Mouse (Mus musculus): ENCODE measurements around the gene Lrmda. TPM values are rescaled to one million over a fixed set of nuclear protein-coding genes. Genes with fewer than 3 reads are reported as not detected.

Lrmda gene
- polyA plus RNA-seq, 1 experiment from 2014 or later, result 0.20 TPM

DNA sequence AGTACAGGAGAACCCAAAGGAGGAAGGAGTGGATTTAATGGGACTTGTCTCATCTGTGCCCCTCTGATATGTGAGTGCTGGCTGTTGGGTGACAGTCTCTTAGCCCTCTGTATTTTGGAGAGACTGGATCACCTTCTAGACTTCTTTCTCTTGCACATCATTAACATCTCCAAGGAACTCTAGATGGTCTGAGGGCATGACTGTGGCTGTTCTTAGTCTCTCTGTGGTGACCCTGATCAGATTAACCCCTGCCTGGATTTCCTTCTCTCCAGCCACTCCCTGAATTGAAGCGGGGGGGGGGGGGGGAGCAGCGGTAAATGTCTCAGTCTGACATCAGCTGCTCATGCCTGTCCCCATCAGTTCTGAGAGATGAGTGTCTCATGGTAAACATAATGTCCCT is 528.8 kb downstream of the Lrmda start:
- no peak overlapping the region for H3K27ac ChIP-seq (ENCODE audit: low read depth, low read length)
- H3K9me3 ChIP-seq (ENCODE audit: control insufficient read depth, low read length), result no peaks in the 10 kb centered on the region
- 26% methylated on average over 2 of the region's 2 CpGs for WGBS
- peaks cover 13% of the 10 kb centered on the region for H3K4me1 ChIP-seq (replicated peaks; ENCODE audit: control insufficient read depth, insufficient read depth, low read length)
- H3K4me3 ChIP-seq (ENCODE audit: low read depth, low read length), result no peak overlapping the region
- ATAC-seq (ENCODE audit: low FRiP score) (no peak), DNase-seq (ENCODE audit: low spot score) (no peak)
- H3K27me3 ChIP-seq (ENCODE audit: control insufficient read depth, insufficient read depth, low read length), result no peaks in the 10 kb centered on the region
- no peak overlapping the region for H3K9ac ChIP-seq (ENCODE audit: low read depth, low read length)
- no peaks in the 10 kb centered on the region for H3K36me3 ChIP-seq (ENCODE audit: control insufficient read depth, insufficient read depth, low read length)
- no peak overlapping the region for H3K4me2 ChIP-seq (replicated peaks; ENCODE audit: low read depth, low read length)

DNA sequence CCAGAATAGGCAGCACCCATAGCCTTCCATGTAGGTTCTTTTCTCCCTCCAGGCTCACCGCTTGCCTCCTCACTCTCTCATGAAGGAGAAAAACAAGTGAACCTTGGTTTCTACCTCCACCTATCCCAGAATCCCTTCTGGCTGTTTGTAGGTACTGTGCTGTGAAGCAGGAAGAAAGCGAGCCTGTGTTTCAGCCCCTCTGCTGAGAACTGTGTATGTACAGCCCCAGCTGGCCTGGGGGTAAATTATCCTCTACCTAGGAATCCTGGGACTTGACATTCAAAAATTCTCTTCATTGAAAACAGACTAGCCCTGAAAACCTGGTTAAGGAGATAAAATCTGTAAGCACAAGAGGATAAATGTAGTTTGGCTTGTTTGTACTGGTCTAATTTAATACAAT is 529.7 kb downstream of the Lrmda start:
- no peak overlapping the region for H3K27ac ChIP-seq (ENCODE audit: low read depth, low read length)
- no peak overlapping the region for H3K9ac ChIP-seq (ENCODE audit: low read depth, low read length)
- WGBS, result 96% methylated on average over 2 of the region's 2 CpGs
- H3K4me3 ChIP-seq (ENCODE audit: low read depth, low read length), result no peak overlapping the region
- H3K27me3 ChIP-seq (ENCODE audit: control insufficient read depth, insufficient read depth, low read length), result no peaks in the 10 kb centered on the region
- no peak for ATAC-seq (ENCODE audit: low FRiP score)
- H3K4me1 ChIP-seq (replicated peaks; ENCODE audit: control insufficient read depth, insufficient read depth, low read length), result peaks cover 13% of the 10 kb centered on the region
- no peaks in the 10 kb centered on the region for H3K9me3 ChIP-seq (ENCODE audit: control insufficient read depth, low read length)
- no peaks in the 10 kb centered on the region for H3K36me3 ChIP-seq (ENCODE audit: control insufficient read depth, insufficient read depth, low read length)
- no peak for DNase-seq (ENCODE audit: low spot score)
- H3K4me2 ChIP-seq (replicated peaks; ENCODE audit: low read depth, low read length), result no peak overlapping the region

DNA sequence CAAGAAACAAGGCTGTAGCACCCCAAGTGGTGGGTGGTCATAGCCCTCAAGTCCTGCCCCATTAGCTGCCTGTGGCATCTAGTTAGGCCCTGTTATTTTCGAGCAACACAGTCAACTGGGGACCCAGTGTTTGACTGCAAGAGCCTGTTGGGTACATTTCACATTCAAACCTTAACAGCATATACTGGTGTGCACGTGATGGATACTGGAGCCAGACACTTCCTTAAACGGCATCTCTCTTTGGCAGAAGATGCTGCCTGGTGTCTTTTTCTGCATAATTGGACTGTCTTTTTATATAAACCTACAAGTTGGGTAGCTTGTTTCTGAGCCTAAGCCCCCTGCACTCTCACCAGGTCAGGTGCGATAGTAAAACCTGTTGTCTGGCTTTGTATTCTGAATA is 532.8 kb downstream of the Lrmda start:
- DNase-seq (ENCODE audit: low spot score), result no peak
- Histone ChIP-seq H3K4me1 (replicated peaks; ENCODE audit: control insufficient read depth, insufficient read depth, low read length) (no peaks in the 10 kb centered on the region; the same call in 1 of the 2 replicates), H3K27me3 (ENCODE audit: control insufficient read depth, insufficient read depth, low read length) (no peaks in the 10 kb centered on the region), H3K27ac (ENCODE audit: low read depth, low read length) (no peak overlapping the region), H3K4me3 (ENCODE audit: low read depth, low read length) (no peak overlapping the region), H3K9me3 (ENCODE audit: control insufficient read depth, low read length) (no peaks in the 10 kb centered on the region), H3K4me2 (replicated peaks; ENCODE audit: low read depth, low read length) (no peak overlapping the region), H3K9ac (ENCODE audit: low read depth, low read length) (no peak overlapping the region), H3K36me3 (ENCODE audit: control insufficient read depth, insufficient read depth, low read length) (no peaks in the 10 kb centered on the region)
- 81% methylated on average over 4 of the region's 4 CpGs for WGBS
- no peak for ATAC-seq (ENCODE audit: low FRiP score)

DNA sequence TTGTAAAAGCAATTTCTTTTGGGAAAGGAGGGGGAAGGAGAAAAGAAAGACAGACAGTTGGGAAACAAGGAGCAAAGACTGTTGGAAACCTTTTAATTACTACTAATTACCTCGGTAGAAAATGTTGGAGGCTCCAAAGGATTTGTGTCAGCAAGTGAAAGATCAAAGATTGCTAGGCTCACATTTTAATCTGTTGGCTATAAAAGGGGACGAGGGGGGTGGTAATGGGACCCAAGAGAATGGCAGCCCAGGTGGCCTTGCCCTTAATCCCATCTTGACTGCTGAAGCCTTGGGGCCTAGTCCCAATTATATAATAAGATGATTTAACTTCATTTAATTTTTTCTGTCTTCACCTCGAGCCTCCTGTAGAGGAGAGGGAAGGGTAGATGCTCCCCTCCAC is 533.3 kb downstream of the Lrmda start:
- Histone ChIP-seq H3K4me3 (ENCODE audit: low read depth, low read length) (no peak overlapping the region), H3K9me3 (ENCODE audit: control insufficient read depth, low read length) (no peaks in the 10 kb centered on the region), H3K27ac (ENCODE audit: low read depth, low read length) (no peak overlapping the region), H3K27me3 (ENCODE audit: control insufficient read depth, insufficient read depth, low read length) (no peaks in the 10 kb centered on the region), H3K36me3 (ENCODE audit: control insufficient read depth, insufficient read depth, low read length) (no peaks in the 10 kb centered on the region), H3K4me1 (replicated peaks; ENCODE audit: control insufficient read depth, insufficient read depth, low read length) (no peaks in the 10 kb centered on the region; the same call in 1 of the 2 replicates), H3K9ac (ENCODE audit: low read depth, low read length) (no peak overlapping the region), H3K4me2 (replicated peaks; ENCODE audit: low read depth, low read length) (no peak overlapping the region)
- DNase-seq (ENCODE audit: low spot score) (no peak), ATAC-seq (ENCODE audit: low FRiP score) (no peak)
- 59% methylated on average over 3 of the region's 3 CpGs for WGBS

DNA sequence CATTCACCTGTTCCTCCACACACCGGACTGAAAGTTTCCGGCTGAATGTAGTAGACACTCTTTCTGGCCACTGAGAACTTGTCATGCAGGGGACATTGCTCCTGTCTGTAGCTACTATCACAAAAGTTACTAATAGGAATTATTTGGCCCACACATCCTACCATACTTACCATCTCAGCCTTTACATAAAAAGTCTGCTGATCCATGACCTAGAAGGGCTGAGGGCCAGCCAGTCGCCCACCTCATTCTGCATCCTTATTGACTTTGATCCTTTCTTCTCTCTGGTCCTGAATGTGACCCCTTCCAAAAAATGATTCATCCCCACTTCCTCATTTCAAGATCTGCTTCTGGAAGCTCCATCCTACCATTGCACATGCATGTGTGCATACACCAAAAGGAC is 534.2 kb downstream of the Lrmda start:
- no peak overlapping the region for H3K27ac ChIP-seq (ENCODE audit: low read depth, low read length)
- WGBS, result 97% methylated on average over 3 of the region's 3 CpGs
- H3K9me3 ChIP-seq (ENCODE audit: control insufficient read depth, low read length), result no peaks in the 10 kb centered on the region
- no peak for DNase-seq (ENCODE audit: low spot score)
- ATAC-seq (ENCODE audit: low FRiP score), result no peak
- H3K27me3 ChIP-seq (ENCODE audit: control insufficient read depth, insufficient read depth, low read length), result no peaks in the 10 kb centered on the region
- no peak overlapping the region for H3K4me3 ChIP-seq (ENCODE audit: low read depth, low read length)
- no peak overlapping the region for H3K4me2 ChIP-seq (replicated peaks; ENCODE audit: low read depth, low read length)
- no peaks in the 10 kb centered on the region for H3K4me1 ChIP-seq (replicated peaks; ENCODE audit: control insufficient read depth, insufficient read depth, low read length)
- H3K36me3 ChIP-seq (ENCODE audit: control insufficient read depth, insufficient read depth, low read length), result no peaks in the 10 kb centered on the region
- no peak overlapping the region for H3K9ac ChIP-seq (ENCODE audit: low read depth, low read length)

DNA sequence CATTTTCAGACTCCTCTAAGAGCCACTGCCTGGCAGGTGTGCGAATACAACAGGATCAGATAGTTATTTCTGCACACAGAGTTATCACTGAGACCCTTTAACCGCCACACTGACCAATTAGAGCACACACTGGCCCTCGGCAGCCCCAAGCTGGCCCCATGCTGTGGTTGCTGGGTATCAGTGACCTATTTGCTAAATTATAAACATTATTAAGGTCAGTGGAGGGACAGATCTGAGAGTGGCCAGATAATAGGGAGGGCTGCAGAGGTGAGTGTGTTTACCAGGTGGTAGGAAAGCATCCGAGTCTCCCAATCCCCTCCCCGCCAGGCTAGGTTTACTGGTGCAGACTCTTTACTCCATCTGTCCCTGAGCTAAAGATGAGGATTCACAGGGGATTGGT is 553.0 kb downstream of the Lrmda start:
- Histone ChIP-seq H3K27me3 (ENCODE audit: control insufficient read depth, insufficient read depth, low read length) (no peaks in the 10 kb centered on the region), H3K27ac (ENCODE audit: low read depth, low read length) (no peak overlapping the region), H3K4me1 (replicated peaks; ENCODE audit: control insufficient read depth, insufficient read depth, low read length) (peaks cover 15% of the 10 kb centered on the region), H3K4me2 (replicated peaks; ENCODE audit: low read depth, low read length) (no peak overlapping the region), H3K9me3 (ENCODE audit: control insufficient read depth, low read length) (no peaks in the 10 kb centered on the region), H3K4me3 (ENCODE audit: low read depth, low read length) (no peak overlapping the region), H3K9ac (ENCODE audit: low read depth, low read length) (no peak overlapping the region), H3K36me3 (ENCODE audit: control insufficient read depth, insufficient read depth, low read length) (no peaks in the 10 kb centered on the region)
- WGBS, result 75% methylated on average over 5 of the region's 5 CpGs
- no peak for ATAC-seq (ENCODE audit: low FRiP score)
- DNase-seq (ENCODE audit: low spot score), result no peak

DNA sequence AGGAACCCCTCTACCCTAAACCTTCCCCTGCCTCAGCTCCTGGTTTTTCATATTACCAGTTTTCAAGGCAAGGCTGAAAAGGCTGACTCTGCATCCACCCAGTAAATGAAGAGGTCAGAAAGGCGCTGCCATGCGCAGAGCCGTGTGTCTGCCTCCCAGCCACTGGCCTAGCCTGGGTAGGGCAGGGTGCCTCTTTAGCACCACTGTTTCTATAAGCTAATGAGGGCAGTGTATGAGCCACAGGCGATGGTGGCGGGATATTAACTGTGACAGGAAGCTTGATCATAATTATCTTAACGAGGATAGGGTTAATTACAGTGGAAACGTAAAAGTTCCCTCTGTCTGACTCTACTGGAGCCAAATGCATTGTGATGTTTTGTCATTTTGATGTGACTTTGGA is 554.1 kb downstream of the Lrmda start:
- Histone ChIP-seq H3K36me3 (ENCODE audit: control insufficient read depth, insufficient read depth, low read length) (no peaks in the 10 kb centered on the region), H3K4me3 (ENCODE audit: low read depth, low read length) (no peak overlapping the region), H3K9ac (ENCODE audit: low read depth, low read length) (no peak overlapping the region), H3K9me3 (ENCODE audit: control insufficient read depth, low read length) (no peaks in the 10 kb centered on the region), H3K27ac (ENCODE audit: low read depth, low read length) (no peak overlapping the region), H3K4me2 (replicated peaks; ENCODE audit: low read depth, low read length) (no peak overlapping the region), H3K27me3 (ENCODE audit: control insufficient read depth, insufficient read depth, low read length) (no peaks in the 10 kb centered on the region), H3K4me1 (replicated peaks; ENCODE audit: control insufficient read depth, insufficient read depth, low read length) (peaks cover 15% of the 10 kb centered on the region)
- DNase-seq (ENCODE audit: low spot score) (no peak), ATAC-seq (ENCODE audit: low FRiP score) (no peak)
- WGBS, result 77% methylated on average over 7 of the region's 7 CpGs

DNA sequence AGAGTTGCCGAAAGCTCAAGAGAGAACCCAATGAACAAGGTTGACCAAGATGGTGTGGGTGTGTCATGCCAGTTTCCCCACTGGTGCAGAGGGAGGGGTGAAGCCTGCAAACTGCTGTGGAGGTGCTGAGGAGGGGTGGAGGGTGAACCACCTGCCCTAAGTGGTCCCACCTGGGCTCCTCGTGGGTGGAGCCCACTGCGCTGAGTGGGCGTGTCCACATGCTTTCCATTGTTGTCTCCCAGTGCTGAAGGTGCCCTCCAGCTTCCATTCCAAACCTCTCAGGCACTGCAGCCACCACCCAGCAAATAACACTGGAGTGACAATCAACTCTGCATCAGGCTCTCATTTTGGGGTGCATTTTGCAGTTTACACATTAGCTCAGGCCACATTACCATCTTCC is 554.5 kb downstream of the Lrmda start:
- DNase-seq (ENCODE audit: low spot score) (no peak), ATAC-seq (ENCODE audit: low FRiP score) (no peak)
- no peaks in the 10 kb centered on the region for H3K27me3 ChIP-seq (ENCODE audit: control insufficient read depth, insufficient read depth, low read length)
- peaks cover 15% of the 10 kb centered on the region for H3K4me1 ChIP-seq (replicated peaks; ENCODE audit: control insufficient read depth, insufficient read depth, low read length)
- H3K27ac ChIP-seq (ENCODE audit: low read depth, low read length), result no peak overlapping the region
- no peak overlapping the region for H3K4me3 ChIP-seq (ENCODE audit: low read depth, low read length)
- no peaks in the 10 kb centered on the region for H3K36me3 ChIP-seq (ENCODE audit: control insufficient read depth, insufficient read depth, low read length)
- no peak overlapping the region for H3K4me2 ChIP-seq (replicated peaks; ENCODE audit: low read depth, low read length)
- H3K9me3 ChIP-seq (ENCODE audit: control insufficient read depth, low read length), result no peaks in the 10 kb centered on the region
- no peak overlapping the region for H3K9ac ChIP-seq (ENCODE audit: low read depth, low read length)
- WGBS, result 80% methylated on average over 4 of the region's 4 CpGs

DNA sequence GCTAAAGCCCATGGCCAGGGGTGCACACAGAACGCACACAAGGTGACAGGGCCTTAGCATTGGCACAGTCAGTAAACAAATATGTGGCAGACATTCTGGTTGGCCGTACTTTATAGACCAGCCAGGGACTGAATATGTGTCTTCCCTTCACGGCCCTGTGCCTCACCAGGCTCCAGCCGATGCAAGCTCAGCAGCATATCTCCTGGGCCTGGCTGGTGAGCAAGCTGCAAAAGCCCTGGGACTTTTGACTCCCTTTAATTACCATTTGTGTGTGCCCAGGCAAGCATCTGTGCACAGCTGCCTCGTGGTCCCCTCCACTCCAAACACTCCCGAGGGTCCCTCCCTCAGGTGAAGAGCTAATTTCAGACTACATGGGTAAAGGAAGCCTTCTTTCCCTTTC is 556.9 kb downstream of the Lrmda start:
- Histone ChIP-seq H3K4me3 (ENCODE audit: low read depth, low read length) (no peak overlapping the region), H3K4me1 (replicated peaks; ENCODE audit: control insufficient read depth, insufficient read depth, low read length) (peaks cover 15% of the 10 kb centered on the region), H3K36me3 (ENCODE audit: control insufficient read depth, insufficient read depth, low read length) (no peaks in the 10 kb centered on the region), H3K27ac (ENCODE audit: low read depth, low read length) (peak overlapping the region; percentile 70), H3K4me2 (replicated peaks; ENCODE audit: low read depth, low read length) (no peak overlapping the region), H3K9me3 (ENCODE audit: control insufficient read depth, low read length) (no peaks in the 10 kb centered on the region), H3K27me3 (ENCODE audit: control insufficient read depth, insufficient read depth, low read length) (no peaks in the 10 kb centered on the region), H3K9ac (ENCODE audit: low read depth, low read length) (no peak overlapping the region)
- ATAC-seq (ENCODE audit: low FRiP score) (no peak), DNase-seq (ENCODE audit: low spot score) (no peak)
- 29% methylated on average over 6 of the region's 6 CpGs for whole genome bisulfite sequencing

All from hindbrain, embryonic 11.5 days (tissue).